Mouse (Mus musculus): ENCODE data around the gene Gm40460.
"Not testable (repeated sequence)": the region's sequence is repeated elsewhere in the genome, so short reads cannot be mapped to it uniquely, and the experiment has no call there.

- not testable (repeated sequence) for TF ChIP-seq TAL1, GATA1 (IDR thresholded peaks at IDR 0.05; ENCODE audit: low read length)
Observed at GRCm38 (mm10) chr7:142285910-142286612, 45.2 kb upstream of the Gm40460 start.

Data from erythroblast, embryonic 14.5 days (primary cell).